Mouse (Mus musculus): ENCODE results near the gene Aass.

DNA sequence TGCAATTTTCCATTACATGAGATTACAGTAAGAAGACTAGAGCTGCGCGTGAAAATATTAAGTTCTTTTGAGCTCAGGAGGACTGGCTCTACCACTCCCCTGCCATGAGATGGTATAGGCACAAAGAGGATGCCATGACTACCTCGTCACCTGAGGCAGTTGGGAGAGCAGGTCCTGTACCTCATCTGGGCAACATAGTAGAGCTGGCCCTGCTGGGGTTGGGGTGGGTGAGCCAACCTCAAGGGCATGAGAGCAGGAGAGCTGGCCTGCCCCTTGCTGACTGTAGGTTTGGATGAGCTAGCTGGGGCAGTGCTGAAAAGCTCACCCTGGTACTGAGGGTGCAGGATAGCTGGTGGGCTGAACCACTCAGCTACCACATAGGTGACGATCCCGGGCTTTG lies 77.1 kb downstream of the Aass start:
- TF ChIP-seq POLR2A (IDR thresholded peaks at IDR 0.05; ENCODE audit: low read depth, low read length) (no peak), CTCF (IDR thresholded peaks at IDR 0.05; ENCODE audit: extremely low read depth, insufficient read depth, insufficient read length, insufficient replicate concordance) (no peak)

All from spleen, adult 2 months (tissue).